Mouse (Mus musculus): Measurements from ENCODE around the gene Osbp.
"Not testable (repeated sequence)": the region's sequence is repeated elsewhere in the genome, so short reads cannot be mapped to it uniquely, and the experiment has no call there.

Osbp gene

GRCm38 (mm10) chr19:11980471-11980870, 14.7 kb downstream of the Osbp start:
- in situ Hi-C loops (cut with MboI, MseI) = no loop called here

- in situ Hi-C loops (cut with MboI, MseI) = not testable (repeated sequence)
These were observed 18.9 kb downstream of the Osbp start for GRCm38 (mm10) chr19:11984614-11985013.

GRCm38 (mm10) chr19:11987841-11988240, 22.1 kb downstream of the Osbp start:
- in situ Hi-C loops (cut with MboI, MseI) = no loop called here

- in situ Hi-C loops (cut with MboI, MseI) = no loop called here
These were observed 23.6 kb downstream of the Osbp start for GRCm38 (mm10) chr19:11989334-11989733.

DNA sequence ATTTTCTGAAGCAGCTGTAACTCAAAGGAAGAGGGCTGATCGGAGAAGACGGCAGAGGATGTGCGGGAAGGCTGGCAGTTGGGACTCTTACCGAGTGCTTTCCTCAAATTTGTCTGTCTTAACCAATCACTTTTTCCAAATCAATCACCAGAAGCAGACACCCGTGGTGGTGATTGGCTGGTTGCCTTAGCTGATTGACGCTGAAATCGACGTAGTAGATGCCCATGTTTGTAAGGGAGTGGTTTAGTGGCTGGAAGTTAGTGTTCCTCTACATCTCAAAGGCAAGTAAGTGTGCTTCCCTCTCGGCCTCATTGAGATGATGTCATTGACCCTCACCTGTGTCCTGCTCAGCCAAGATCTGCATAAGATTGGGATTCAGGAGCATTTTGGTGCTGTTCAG, 26.3 kb downstream of the Osbp start:
- in situ Hi-C loops (cut with MboI, MseI) = loop anchor here (10.0 kb wide), 1 partner anchor 1887 kb away; the partner anchor contains the start of gene Fads2

DNA sequence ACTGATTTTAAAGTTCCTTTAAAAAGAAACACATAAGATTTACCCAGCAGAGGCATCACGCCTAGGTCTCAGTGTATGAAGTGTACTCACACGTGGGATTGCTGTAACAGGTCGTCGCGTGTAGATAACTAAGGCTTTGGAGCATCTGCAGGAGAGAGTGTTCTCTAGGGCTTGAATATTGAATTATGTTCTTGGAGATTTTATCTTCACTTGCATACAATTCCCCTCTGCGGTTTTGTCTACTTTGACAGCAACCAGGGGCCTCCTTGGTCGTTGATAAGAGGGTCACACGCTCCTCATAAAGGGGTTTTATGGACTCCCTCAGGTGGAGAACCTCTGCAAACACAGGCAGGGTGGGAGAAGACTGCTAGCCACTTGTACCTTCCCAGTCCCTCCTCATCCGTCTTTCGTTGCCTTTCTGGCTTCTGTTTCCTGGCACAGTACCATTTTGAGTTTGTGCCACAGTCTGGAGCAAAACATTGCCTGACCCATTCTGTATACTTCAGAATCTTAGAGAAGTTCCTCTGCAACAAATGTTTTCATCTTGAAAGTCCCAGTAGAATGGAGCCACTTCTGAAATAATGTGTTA, 26.8 kb downstream of the Osbp start:
- in situ Hi-C loops (cut with MboI, MseI) = loop anchor here (10.0 kb wide), 1 partner anchor 1888 kb away; the partner anchor contains the start of gene Fads2

DNA sequence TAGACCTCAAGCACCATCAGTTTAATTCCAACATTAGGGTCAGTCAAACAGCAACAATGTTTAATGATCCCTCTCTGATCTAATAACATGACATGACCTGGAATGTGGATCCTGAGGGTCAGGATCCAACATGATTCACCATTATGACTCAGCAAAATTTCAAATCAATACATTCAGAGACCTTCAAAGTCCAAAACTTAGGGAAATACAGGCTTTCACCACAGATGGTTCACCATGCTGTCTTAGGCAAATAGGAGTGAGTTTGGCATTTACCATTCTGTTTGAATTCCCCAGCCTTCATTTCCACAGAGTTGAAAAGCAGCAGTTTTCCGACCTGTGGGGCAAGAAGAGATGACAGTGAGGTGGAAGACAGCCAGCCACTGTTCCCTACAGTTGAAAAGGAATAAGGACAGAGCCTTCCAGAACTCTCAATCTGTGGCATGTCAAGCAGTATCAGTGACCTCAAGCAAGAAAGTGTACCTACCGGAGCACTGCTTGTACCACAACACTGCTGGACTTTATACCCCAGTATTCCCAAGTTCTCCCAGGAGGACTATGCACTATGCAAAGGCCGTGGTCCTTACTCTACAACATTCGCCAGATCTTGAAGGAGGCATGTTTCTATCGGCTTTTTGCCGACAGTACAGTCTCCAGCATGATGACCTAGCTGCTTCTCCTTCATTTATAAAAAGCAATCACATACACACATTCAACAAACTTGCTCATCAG, 29.1 kb downstream of the Osbp start:
- in situ Hi-C loops (cut with MboI, MseI) = loop anchor here (10.0 kb wide), 1 partner anchor 1890 kb away; the partner anchor contains the start of gene Fads2

DNA sequence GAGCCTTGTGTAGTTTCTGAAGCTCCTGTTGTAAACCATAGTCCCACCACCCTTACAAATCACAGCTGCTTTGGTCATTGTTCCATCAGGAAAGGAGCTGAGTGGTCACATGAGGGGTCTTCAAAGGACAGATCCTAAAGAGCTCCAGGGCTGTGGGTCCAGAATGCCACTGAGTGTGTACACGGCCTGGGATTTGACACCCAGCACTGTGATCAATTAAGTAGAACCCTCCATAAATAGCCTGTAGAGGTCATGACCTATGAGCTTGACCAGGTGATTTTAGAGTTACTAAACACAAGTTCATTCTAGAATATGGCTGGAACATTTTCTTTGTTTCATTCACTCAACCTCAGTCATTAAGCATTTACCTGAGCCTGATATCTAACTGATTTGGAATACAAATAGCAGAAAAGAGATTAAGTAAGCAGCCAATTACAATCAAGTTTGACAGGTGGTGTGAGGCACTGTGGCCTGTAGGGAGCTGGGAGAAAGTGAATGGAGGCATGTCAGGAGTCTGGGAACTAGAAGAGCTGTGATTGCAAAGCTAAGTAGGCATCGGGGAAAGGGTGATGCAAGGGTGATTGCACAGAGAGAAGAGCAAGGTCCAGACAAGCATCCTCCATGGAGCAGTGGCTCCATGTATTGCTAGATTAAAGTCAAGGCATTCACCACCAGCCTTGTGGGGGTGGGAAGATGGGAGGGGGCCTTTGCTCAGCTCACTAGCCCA, 30.1 kb downstream of the Osbp start:
- in situ Hi-C loops (cut with MboI, MseI) = loop anchor here (10.0 kb wide), 1 partner anchor 1891 kb away; the partner anchor contains the start of gene Fads2

GRCm38 (mm10) chr19:12001686-12002085, 35.9 kb downstream of the Osbp start:
- in situ Hi-C loops (cut with MboI, MseI) = loop anchor here (25.0 kb wide), 3 partner anchors 514 to 811 kb away; partner anchors contain the start of genes Gm4952 and Gm8369

DNA sequence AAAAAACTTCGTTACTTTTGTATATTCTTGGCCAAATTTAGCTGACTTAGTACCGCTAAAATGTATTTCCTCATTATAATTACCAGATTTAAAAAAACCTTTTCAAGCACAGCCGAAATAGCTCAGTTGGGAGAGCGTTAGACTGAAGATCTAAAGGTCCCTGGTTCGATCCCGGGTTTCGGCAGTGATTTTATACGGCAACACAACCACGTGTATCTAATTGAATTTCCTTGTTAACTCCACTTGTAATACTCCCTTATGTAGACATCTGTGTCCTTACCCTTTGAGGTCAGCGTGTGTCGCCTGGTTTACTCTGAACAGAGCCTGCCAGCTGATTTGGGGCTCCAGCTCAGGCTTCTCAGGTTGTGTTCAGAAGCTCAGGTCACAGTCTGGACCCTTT, 36.4 kb downstream of the Osbp start:
- in situ Hi-C loops (cut with MboI, MseI) = loop anchor here (25.0 kb wide), 3 partner anchors 515 to 810 kb away; partner anchors contain the start of genes Gm4952 and Gm8369

DNA sequence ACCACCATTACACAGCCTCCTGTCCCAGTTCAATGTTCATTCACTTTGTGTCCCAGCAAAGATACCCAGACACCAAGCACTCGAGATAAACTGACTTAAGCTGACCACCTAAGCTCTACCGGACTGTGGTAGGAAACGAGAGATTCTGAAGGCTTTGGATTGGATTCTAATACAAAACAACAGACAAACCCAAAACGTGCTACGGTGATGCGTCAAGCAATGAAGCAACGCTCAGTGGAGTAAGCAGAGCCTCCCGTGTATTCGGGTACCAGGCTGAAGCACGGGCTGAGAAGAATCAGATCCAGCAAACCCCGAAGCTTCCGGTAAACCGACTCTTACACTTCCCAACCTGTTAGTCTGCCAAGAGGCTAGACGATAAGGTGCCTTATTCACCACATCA, 37.0 kb downstream of the Osbp start:
- in situ Hi-C loops (cut with MboI, MseI) = loop anchor here (25.0 kb wide), 3 partner anchors 515 to 810 kb away; partner anchors contain the start of genes Gm4952 and Gm8369

- in situ Hi-C loops (cut with MboI, MseI) = loop anchor here (25.0 kb wide), 3 partner anchors 516 to 809 kb away; partner anchors contain the start of genes Gm4952 and Gm8369
These were observed 37.8 kb downstream of the Osbp start for GRCm38 (mm10) chr19:12003568-12003967.

- in situ Hi-C loops (cut with MboI, MseI) = loop anchor here (25.0 kb wide), 3 partner anchors 517 to 808 kb away; partner anchors contain the start of genes Gm4952 and Gm8369
These were observed 38.7 kb downstream of the Osbp start for GRCm38 (mm10) chr19:12004216-12005008.

DNA sequence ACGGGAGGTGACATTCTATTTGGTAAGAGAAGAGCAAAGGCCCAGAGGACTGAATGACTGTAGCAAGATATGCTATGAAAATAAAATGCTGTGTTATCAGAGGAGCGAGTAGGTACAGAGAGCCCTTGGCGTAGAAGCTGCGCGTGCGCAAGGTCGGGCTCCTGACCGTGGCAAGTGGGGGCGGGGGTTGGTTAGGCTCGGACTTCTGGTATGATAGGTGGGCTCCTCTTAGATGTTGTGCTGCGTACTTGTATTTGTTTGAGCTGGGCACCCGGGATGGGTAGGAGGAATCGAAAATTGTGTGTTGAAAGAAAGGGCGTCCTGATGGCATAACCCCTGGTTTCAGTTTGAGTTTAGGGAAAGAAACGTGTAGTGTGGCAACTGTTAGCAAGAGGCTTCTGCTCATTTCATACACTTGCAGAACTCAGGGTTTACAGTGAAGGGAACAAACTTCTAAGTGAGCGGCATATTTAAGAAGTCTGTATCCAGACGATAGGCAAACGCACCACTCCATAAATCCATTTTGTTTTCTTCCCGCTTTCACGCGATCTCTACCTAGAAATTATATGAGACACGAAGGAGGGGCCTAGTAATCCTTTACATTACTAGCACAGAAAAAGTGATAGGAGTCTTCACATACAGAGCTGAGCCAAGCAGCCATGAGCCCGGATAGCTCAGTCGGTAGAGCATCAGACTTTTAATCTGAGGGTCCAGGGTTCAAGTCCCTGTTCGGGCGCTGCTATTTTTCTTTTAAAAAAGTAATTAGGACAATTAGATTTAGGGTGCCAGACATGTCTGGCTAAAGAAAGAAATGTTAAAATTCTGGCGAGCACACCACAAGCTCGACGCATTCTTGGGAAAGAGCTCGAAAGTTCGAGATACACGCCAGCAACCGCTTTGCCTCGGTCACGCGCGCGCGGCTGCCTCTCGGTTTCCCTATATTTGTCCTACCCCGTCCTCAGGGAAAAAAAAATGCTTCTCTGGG, 39.9 kb downstream of the Osbp start:
- in situ Hi-C loops (cut with MboI, MseI) = loop anchor here (25.0 kb wide), 3 partner anchors 518 to 807 kb away; partner anchors contain the start of genes Gm4952 and Gm8369

DNA sequence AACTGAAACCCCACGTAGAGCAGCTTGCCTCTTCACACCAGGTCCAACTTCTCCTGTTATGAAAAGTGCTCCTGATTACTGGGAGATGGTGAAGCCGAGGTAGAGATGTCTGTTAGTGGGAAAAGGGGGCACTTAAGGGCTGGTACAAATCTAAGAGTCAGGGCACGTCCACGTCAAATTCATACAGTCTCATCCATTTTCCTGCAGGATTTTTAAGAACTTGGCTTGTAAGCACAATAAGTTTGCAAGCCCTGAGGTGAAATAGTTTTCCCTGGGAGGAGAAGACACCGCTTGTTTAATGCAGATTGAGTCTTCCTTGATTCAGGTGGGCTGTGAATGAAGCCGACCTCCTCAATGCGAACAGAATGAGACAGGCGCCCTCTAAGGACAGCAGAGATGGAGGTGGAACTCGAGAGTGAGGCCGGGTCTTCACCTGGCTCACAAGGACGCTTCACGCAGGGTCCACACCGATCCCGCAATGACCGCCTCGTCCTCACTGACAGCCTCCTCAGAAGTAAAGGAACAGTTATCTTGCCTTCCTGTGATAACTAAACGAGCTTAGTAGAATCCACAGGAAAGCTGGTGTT, 40.7 kb downstream of the Osbp start:
- in situ Hi-C loops (cut with MboI, MseI) = loop anchor here (25.0 kb wide), 3 partner anchors 519 to 806 kb away; partner anchors contain the start of genes Gm4952 and Gm8369

DNA sequence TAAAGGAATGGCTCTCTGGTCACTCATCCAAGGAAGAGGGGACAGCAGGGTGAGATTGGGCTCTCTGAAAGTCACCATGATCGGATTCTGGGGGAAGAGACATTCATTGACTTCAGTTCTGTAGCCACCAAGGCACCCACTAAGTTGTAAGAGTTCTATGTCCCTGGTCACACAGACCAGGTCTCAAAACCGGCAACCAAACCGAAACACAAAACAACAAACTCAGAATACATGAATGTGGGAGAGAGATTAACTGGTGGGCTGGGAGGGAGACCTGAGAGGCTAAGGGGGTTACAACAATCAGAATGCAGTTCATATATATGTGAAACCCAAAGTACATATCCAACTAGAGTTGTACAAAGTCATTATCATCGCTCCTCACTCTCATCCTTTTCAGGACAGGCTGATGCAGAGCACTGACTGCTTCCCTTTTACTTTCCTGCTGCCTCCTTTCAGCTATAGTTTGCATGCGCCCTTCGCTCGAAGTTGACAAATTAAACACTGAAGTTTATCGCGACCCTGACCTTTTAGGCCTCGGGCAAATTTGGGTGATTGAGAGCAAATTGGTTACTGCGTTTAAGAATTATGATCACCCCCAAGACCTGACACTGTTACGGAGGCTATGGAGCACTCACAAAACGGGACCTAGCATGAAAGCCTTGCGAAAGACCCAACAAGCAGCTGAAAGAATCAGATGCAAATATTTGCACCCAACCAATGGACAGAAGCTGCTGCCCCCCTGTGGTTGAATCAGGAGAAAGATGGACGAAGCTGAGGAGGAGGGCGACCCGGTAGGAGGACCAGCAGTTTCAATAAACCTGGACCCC, 41.6 kb downstream of the Osbp start:
- in situ Hi-C loops (cut with MboI, MseI) = loop anchor here (25.0 kb wide), 3 partner anchors 520 to 805 kb away; partner anchors contain the start of genes Gm4952 and Gm8369

DNA sequence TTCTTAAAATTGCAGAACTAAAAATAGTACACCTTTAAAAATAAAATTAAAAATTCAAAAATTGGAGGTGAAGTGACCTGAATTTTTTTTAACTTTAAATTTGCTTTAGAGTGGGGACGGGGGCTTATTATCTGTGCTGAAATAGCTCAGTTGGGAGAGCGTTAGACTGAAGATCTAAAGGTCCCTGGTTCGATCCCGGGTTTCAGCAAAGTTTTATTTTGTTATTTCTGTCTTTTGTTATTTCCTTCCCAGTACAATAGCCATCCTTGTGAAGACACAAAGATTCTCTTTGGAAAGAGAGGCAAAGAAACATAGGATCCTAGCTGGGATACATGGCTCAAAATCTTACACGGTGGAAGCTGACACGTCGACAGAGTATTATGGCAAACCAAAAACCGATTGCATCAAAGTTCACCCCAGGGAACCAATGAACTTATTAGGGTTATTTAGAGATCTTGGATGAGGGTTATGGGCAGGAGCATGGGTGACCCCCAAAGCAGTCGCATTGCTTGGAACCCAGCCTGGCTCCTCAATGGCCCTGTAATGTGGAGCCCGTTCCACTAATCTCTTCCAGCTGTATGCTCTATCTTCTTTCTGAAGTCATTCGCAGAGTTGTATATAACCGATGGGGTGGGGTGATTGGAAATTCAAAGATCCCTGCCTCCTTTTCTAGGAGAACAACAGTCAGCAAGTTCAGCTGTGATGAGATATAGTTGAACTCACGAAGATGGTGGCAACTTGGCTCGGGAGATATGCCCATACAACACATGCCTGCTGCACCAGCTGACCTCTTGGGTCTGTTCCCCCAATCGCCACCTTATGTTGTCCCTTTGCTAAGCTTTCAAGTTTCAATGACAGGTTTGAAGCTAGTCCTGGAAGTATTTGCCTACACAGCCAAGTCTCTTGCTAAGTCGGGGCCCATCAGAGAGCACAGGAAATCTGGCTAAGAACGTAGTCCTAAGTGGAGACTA, 43.0 kb downstream of the Osbp start:
- in situ Hi-C loops (cut with MboI, MseI) = loop anchor here (25.0 kb wide), 3 partner anchors 521 to 804 kb away; partner anchors contain the start of genes Gm4952 and Gm8369

All from regulatory T cell (primary cell).